Mouse (Mus musculus): ENCODE measurements around the gene Cdh4.

DNA sequence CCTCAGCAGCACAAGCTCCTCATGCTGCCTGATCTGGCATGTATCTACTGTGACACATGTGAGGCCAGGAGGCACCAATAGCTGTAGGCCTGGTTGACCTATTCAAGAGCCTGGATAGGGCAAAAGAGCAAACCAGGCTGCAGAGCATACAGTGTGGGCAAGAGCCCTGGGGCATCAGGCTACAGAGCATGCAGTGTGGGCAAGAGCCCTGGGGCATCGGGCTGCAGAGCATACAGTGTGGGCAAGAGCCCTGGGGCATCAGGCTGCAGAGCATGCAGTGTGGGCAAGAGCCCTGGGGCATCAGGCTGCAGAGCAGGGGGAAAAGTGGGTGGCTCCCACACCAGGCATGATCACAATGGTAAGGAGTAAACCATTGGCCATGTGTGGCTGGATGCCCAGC is 300.2 kb downstream of the Cdh4 start:
- TF ChIP-seq CTCF (IDR thresholded peaks at IDR 0.05; ENCODE audit: low read depth) = no peak
- TF ChIP-seq EP300 (IDR thresholded peaks at IDR 0.05; ENCODE audit: low read depth) = no peak
